Mouse (Mus musculus): ENCODE measurements around the gene Olfr735.
A peak's percentile ranks its signal among the peaks of the same experiment; 100 is the strongest.

The Olfr735 gene

GRCm38 (mm10) chr14:50348796-50349195 is at the start of gene Olfr735:
Olfr735 (minus strand) TSS chr14:50348872.
- no peak for DNase-seq (ENCODE audit: low spot score in 2 of 2)

GRCm38 (mm10) chr14:50380863-50381262 is 32.2 kb upstream of the Olfr735 start, which contains the start of gene Olfr736:
Olfr736 (plus strand) TSS chr14:50381163.
- no peak for DNase-seq (ENCODE audit: low spot score in 2 of 2)

GRCm38 (mm10) chr14:50363561-50363960 is 14.9 kb upstream of the Olfr735 start:
- no peak for DNase-seq (ENCODE audit: low spot score in 2 of 2)

DNA sequence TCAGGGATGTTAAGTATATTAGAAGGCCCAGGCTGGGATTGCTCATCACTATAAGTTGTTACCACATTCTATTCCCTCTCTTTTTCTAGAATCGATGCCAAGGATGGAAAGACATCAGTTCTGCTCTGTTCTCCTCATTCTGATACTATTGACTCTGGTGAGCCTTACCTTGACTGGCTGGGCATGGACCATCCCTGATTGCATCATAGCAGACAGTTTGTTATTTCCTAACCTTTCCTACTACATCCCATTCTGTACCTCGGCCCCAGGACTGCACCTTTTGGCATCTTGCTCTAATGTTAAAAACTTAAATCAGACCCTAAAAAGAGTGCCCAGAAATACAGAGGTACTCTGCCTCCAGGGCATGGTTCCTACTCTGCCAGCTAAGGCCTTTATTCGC is 11.8 kb upstream of the Olfr735 start:
- DNase-seq (ENCODE audit: low spot score in 2 of 2) = no peak

- no peak for DNase-seq (ENCODE audit: low spot score in 2 of 2)
These were observed 8.9 kb upstream of the Olfr735 start, which contains the start of gene Tlr11 for GRCm38 (mm10) chr14:50357593-50357992. Tlr11 (plus strand) TSS chr14:50357914.

- DNase-seq (ENCODE audit: low spot score in 2 of 2) = no peak
These were observed 8.1 kb upstream of the Olfr735 start for GRCm38 (mm10) chr14:50356725-50357124.

- DNase-seq (ENCODE audit: low spot score in 2 of 2) = peak in 1 of 2 experiments; percentile 19
These were observed 3.8 kb upstream of the Olfr735 start for GRCm38 (mm10) chr14:50352438-50352837.

GRCm38 (mm10) chr14:50326661-50327060 is 22.0 kb downstream of the Olfr735 start, which contains the start of gene Olfr734:
Olfr734 (minus strand) TSS chr14:50326761.
- DNase-seq (ENCODE audit: low spot score in 2 of 2) = no peak

GRCm38 (mm10) chr14:50301422-50301821 is 47.2 kb downstream of the Olfr735 start, which contains the start of gene Olfr733:
Olfr733 (minus strand) TSS chr14:50301522.
- DNase-seq (ENCODE audit: low spot score in 2 of 2) = no peak

All from urinary bladder, postnatal 36 days (tissue).